Mouse (Mus musculus) adrenal gland, postnatal 14 days (tissue): ENCODE measurements around the gene Vps50. TPM values are rescaled to one million over a fixed set of nuclear protein-coding genes. Genes with fewer than 3 reads are reported as not detected.
"Not testable (repeated sequence)": the region's sequence is repeated elsewhere in the genome, so short reads cannot be mapped to it uniquely, and the experiment has no call there.

ENCODE experiments used
- DNase-seq: peaks from one replicate; pipeline ENCODE4 v3.0.0; 2021; ENCODE audit warnings: mixed read lengths
- long read RNA-seq, 2 experiments: library from polyadenylated mRNA; stranded (forward); transcript quantifications; one replicate each; pipeline ENCODE4 v2.0.0; 2021
- total RNA-seq: library from RNA; stranded (reverse); gene quantifications from 2 replicates; pipeline ENCODE4 v1.2.3, GENCODE M21; 2021

Vps50 gene
- 19.6 and 20.3 TPM in 2 replicates for total RNA-seq
- long read RNA-seq, experiment 1, transcript Vps50-201 (28 exons, 3,788 nt), result major isoform, 16 of 23 reads
- long read RNA-seq, experiment 1, partial matches to known transcripts, result 6 of 23 reads
- long read RNA-seq, experiment 1, other reads (novel, unspliced or antisense), result 1 of 23 reads
- long read RNA-seq, experiment 2, transcript Vps50-201 (28 exons, 3,788 nt), result major isoform, 15 of 21 reads
- long read RNA-seq, experiment 2, partial matches to known transcripts, result 4 of 21 reads
- long read RNA-seq, experiment 2, other reads (novel, unspliced or antisense), result 1 of 21 reads

DNA sequence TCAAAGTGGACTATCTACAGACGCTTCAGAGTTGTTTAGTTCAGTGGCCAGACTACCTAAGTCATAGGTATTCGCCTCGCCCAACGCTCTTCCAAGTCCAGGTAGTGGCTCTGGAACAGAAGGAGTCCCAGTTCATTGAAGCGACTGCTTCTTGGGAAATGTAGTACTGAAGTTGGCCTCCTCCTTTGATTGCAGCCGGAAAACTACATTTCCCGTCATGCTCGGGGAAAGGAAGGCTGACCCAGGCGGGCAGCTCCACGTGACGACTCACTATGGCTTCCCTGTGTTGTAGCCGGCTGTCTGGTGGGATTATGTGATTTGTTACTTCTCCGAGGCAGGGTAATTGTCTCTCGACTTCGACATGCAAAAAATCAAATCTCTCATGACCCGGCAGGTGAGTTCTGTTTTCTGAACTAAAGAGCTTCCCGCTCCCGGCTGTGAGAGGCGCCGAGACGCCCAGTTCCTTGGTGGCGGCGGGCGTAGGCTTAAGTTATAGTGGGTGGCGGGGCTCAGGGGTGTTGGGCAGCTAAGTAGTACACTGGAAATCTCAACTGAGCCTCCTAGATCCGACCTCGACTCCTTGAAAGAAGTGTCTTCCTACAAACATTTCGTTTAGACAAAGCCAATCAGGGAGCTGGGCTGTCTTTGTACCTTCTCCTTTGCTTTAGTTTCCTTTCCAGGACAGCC lies at the start of gene Vps50, which contains the start of gene Hepacam2:
TSS of gene Vps50 (plus strand) at position 221 of the 687 bp plus-strand sequence.
TSS of gene Hepacam2 (minus strand) at position 137 of the 687 bp plus-strand sequence.
- peak; percentile 94 for DNase-seq

DNA sequence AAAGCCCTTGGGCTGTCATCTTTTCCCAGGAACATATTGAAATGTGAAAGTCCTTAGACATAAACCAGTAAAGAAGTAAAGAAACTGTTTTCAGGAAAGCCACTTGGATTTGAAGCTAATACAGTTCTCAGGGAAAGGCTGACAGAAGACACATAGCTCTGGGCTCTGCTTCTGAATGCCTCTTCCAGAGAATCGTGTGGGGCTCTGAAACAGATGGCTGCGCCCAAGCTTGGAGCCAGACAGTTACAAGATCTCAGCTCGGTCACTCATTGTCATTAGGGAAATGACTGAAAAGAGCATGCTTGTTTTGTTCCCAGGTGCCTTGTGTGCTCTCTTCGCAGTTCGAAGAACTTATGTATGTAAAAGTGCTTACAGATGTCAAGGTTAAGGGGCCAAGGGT lies 43.8 kb upstream of the Vps50 start:
- no peak for DNase-seq

DNA sequence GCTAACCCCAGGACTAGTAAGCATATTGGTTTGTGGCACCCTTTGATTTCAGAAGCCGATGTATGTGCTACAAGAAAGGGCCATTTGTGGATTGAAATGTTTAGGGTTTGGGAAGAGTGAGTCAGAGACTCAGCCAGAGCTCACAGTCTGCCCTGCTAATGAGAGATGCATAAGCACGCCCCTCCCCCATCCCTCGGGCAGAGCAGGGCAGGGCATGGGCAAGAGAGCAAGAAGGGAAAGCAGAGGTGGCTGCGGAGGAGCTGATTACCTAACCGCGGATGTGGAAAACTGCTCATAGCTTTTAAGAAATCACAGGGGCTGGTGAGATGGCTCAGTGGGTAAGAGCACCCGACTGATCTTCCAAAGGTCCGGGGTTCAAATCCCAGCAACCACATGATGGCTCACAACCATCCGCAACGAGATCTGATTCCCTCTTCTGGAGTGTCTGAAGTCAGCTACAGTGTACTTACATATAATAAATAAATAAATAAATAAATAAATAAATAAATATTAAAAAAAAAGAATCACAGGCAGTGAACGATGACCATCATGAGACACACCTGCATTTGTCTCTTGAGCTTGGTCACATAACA lies 42.1 kb upstream of the Vps50 start:
- DNase-seq, result no peak

DNA sequence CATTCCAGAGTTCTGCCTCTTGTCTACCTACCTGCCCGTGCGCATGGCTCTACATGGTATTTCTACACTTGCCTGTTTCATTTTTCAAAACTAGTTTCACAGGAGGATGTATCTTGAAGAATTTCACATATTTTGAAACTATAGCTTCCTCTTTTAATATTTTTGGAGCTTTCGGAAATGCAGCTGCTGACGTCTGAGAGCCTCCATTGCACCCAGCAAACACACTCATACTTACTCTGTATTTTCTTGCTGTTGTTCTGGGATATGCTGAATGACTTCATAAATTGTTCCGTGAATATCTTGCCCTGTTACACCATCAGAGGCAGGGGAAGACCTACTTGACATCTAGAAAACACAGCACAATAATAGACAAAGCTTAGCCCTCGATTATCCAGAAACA lies 35.2 kb upstream of the Vps50 start:
- DNase-seq, result no peak

DNA sequence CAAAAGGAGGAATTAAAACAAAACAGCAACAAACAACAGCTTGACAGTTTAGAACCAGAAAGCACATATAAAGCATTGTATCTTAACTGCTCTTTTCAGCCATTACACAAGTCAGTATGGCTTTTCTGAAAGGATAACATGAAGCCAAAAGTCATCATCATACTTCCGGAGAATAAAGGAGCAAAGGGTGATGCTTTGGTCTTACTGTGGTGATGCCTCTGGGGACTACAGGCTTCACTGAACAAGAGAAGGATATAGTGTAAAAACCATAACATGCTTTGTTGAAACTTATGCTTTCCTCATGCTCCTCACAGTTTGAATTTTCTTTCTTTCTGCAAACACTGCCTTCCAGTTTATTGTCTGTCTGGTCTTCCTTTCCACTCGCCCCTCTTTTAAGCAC lies 34.6 kb upstream of the Vps50 start:
- no peak for DNase-seq

DNA sequence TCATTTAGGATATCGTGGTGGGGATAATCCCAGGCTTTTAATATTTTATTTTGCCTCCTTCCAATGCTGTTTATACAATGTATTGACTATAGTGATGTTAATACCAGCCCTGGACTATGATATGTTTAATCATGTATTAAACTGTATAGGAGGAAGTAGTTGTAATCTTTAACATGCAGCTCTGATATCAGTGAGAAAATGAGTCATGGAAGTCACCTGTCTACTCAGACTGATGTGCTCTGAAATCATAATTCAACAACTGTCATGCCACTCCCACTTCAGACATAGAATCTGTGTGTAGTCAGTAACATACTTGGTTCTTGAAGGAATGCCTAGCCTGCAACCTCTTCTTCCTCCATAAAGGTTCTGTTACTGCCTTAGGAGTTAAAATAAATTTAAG lies 29.6 kb upstream of the Vps50 start:
- DNase-seq, result no peak

DNA sequence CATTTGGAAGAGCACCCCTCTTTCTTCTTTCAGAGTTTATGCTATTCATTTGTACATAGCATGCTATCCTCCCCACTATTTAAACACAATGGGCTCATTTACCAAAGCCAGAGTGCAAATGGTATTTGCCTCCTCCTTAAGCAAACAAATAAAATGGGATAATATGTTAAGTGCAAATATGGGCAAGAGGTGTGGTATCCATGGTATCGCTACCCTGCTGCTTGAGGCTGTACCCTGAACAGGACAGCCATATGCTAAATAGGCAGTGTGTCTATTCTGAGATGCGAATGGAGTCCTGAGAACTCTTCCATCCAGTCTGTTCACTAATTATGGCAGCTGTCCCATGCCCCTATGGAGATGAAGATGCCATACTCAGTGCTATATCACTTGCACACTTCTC lies 27.5 kb upstream of the Vps50 start:
- DNase-seq, result no peak

DNA sequence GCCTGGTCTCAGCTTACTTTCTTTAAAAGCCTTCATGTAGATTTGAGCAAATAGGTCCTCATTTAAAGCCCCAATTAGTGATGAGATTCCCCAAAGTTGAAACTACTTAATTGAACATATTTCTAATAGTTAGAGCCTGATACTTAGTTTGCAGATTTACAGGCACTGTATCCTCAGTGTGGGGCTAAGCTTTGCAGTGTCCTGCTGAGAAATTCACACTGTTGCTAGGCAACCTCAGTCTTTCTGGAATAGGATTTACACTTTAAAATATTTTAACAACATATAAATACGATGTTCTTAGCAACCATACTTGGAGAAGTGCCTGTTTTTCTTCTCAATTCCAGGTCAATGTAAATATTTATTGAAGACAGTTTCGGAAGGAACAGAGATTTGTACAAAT lies 21.9 kb upstream of the Vps50 start:
- DNase-seq, result no peak

DNA sequence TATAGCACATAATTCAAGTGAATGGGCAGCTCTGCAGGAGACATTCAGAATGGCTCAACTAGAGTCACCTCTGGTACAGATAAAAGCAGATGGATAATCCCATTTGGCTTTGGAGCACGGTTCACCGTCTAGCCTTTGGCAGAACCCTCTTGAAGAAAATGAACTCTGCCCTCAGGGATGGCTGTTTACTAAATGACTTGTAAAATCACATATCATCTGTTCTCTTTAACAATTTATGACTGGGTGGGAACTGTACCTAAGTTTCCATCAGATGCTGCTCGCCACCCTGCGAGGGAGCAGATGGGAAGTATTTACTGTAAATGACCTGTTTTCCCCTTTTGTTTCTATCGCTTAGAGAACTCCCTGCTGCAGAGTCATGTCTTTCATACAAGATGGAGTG lies 18.3 kb upstream of the Vps50 start:
- DNase-seq, result no peak

DNA sequence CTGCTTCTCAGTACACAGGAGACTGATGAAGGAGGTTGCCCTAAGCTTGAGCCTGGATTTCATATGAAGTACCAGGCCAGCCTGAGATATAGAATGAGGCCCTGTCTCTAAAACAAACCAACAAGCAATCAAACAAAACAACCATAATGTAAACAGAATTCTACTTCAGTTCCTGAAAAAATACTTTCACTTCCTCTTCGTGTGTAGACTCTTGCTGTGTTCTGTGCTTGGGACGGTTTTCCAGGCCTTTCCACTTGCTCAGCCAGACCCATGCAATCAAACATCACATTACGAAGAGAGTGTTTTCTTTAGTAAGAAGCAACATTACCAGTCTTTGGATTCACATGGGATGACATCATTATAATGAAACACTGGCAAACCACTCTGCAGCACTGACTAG lies 16.5 kb upstream of the Vps50 start:
- no peak for DNase-seq

DNA sequence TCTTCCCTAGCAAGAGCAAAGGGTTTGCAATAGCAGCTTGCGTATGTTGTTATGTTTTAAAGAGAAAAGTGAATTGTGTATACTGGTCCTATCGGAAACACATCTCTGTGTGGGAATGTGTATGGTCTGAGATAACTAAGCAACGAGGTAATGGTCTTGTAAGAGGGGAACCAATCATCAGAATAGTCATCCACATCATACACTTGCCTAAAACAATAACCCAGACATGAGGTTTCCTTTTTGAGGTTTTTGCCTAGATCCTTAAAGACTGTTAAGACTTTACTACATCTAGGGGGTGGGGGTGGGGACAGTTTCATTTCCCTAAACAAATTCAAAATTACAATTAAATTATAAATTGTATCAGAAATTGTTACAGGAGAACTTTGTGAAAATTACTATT lies 13.0 kb upstream of the Vps50 start:
- no peak for DNase-seq

DNA sequence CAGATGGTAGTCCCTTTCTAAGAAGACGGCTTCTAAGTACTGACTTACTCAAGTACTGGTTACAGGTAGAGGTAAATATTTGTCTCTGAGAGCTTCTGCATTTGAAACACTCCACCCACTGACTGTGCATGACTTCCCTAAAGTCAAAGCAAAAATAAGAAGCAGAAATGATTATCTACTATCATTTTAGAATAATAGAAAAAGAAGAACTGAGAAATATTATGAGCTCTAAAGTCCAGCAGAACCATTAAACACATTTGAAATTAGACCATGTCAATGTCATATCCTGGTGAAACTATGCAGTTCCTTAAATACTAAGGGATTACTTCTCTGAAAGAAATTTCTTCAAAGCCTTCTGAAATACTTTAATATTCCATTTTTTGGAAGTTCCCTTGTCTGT lies 10.8 kb upstream of the Vps50 start:
- no peak for DNase-seq

DNA sequence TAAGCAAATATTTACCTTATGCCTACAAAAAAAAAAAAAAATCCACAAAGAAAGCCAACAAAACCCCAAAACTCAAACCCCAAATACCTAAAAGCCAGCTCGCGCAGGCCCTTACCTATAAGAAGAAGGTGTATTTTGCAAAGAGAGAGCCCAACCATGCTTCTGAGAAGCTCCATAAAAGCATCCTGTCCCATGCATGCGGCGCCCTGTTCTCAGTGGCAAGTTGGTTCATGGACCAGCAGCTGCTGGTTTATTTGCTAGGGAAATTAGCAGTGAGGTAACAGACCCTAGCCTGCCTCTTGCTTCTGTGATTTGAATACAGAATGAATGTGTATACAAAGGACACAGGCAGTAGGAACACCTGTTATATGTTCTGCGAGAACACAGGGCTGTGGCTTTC lies 3.9 kb upstream of the Vps50 start:
- no peak for DNase-seq

DNA sequence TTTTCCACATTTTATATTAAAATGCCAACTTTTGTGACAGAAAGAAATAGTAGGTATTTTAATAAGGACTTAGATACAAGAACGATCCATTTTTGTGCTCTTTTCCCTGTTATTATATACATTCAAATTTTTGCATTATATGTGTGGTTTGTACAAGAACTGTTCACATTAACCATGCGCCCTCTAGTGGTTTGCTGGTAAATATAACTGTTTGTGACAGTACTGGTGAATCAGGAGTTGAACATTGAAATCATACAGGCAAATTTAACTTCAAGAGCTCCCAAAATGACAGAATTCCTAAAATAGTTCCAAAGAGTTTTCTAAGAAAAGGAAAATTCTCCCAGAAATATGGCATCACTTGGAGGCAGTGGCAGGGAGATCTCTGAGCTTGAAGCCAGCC lies 2.0 kb upstream of the Vps50 start:
- DNase-seq, result peak; percentile 34

DNA sequence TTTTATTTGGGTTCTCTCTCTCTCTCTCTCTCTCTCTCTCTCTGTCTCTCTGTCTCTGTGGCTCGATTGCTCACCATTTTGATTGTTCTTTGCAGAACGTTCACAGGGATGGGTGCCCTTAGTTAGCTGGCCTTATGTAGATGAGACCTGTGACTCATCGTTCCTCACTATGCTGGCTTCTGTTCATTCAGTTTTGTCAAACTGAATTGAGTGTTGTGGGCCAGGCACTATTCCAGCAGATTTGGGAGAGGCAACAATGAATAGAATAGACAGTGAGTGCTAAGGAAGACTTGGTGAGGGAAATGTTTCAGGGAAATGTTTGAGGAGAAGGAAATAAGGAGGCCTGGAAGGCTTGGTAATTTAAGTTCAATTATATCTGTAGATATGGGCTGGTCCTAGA lies 2.1 kb downstream of the Vps50 start:
- no peak for DNase-seq

DNA sequence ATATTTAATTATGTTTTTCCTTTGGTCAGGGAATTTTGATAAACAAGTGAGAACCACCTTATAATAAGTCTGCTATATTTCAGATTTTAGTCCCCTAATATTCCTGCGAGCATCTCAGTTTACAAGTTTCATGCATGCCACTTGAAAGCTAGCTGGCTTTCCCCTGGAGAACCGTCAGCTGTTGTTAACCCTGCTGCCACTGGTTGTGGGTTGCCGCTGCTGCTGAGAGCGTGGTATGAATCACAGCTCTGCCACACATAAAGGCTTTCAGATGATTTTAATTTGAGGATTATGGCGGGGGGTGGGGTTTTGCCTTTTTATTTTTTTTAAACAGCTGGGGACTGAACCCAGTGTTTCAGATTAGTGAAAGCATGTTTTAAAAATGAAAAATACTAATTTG lies 7.1 kb downstream of the Vps50 start:
- no peak for DNase-seq

DNA sequence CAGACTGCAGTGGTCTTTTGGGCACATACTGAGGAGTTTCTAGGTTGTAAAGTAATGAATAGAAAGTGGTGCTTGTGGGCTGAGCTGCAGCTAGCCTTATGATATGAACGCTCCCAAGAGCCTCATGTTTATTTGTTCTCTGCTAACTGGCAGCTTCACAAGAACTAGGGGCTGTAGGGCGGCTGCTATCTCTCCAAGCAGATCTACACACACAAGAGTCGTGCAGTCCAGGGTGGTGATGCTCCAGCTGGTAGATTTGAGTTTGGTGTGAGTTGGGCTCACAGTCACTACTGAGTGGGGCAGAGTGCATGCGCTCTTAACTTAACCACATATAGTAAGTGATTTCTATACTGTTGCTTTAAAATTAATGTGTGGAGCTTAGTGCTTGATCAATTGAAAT lies 8.9 kb downstream of the Vps50 start:
- no peak for DNase-seq

DNA sequence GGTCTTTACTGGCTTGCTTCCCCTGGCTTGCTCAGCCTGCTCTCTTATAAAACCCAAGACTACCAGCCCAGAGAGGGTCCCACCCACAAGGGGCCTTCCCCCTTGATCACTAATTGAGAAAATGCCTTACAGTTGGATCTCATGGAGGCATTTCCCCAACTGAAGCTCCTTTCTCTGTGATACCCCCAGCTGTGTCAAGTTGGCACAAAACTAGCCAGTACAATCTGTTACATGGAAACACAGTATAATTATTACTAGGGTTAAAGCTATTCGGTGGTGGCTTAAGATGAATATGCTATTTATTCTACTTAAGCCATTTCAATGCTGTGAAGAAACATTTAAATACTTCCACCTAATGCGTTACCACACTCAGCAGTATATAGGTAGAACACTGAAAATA lies 10.0 kb downstream of the Vps50 start:
- DNase-seq, result not testable (repeated sequence)

DNA sequence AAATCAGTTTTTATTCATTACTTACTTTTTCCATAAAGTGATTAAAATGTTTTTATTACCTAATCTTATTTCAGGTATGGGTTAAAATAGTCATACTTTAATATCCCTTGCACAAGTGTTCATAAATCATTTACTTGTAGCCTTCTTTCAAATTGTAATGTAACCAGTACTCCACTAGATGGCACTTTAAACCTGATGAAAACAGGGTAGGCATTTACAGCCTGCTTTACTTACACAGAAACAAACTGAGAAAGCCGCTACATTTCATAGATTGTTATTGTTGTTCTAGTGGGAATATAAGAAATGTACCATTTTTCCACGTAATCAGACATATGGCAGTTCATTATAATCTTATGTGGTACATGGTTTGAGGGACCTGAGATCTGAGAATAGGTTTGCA lies 11.6 kb downstream of the Vps50 start:
- DNase-seq, result no peak

DNA sequence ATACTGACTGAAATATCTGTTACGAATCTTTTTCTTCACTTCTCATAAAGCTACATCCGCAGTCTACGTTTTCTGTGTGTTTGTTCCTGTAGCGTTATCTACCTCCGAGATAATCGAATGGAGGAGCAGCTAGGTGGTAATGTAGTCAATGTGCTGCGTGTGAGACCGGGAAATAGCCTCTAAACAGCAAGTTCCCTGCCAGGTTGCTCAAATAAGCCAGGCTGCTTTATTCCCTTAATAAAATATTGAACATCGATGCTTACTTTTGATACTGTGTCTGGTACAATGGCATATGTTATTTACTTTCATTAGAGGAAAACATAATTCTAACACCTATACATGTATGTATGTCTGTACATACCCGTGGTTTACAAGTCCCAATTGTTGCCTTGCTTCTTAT lies 12.9 kb downstream of the Vps50 start:
- DNase-seq, result no peak

DNA sequence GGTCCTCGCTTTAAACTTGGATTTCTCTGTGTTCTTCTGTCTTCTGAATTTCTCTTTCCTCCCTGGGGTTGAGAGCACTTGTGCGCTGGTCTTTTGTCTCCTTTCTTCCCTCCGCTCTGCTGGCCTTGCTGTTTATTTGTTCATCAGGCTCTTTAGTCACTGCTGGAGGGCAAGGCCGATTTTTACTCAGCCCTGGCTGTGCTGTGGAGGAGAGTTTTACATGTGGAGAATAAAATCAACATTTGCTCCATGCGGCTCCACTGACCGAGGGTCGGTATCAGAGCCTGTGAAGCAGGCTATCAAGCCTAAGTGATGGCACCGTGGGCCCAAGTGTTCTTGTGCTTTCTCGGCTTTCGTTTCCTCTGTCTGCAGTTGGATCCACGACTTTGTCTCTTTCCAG lies 13.4 kb downstream of the Vps50 start:
- peak; percentile 26 for DNase-seq

DNA sequence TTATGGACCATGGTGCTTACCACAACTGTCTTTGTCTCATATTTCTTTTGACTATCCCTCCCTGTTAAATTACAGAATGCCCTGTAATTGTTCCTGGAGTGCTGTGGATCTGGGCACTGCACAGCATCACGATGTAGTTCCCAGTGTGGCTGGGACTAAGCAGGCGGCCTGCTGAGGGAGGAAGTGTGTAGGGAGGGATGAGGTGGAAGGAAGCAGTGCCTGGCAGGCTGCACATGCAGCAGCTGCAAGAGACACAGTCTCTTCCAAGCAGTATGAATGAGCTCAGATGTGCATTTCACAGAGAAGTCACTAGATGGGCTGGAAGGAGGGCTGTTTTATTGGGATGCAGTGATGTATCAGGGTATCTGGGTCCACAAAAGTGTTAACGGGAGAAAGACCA lies 14.4 kb downstream of the Vps50 start:
- DNase-seq, result no peak

DNA sequence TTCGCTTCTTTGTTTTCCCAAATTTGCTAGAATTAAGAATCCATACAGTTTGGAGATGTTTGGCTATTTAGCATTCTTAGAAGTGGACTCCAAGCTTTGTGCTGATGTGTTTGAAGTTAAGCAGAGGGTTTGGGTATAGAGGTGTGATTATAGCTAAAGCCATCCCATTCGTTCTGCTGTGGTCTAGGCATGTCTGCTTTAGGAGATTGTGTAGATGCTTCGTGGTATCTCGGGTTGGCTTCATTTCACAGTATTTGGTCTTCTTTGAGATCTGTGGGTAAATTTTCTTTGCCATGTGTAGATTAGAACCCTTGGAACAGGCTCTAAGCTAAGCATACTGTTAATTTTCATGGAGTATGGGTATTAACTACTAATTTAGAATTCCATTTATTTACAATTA lies 30.0 kb downstream of the Vps50 start:
- no peak for DNase-seq

DNA sequence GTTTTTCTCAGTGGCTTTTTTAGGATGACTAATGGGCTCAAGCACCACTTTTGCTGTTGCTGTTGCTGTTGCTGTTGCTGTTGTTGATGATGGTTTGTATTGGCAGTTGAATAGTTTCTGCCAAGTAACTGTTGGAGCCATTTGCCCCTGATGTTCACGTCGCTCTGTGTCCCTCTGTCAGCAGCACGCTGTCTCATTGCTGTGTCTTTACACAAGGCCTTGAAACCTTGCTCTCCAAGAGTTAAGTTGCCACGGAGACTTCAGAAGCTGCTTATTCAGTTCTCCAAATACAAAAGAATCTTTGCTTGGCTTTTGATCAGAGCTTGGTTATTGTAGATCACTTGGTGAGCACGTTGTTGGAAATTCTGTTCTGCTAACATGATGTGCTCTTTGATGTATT lies 33.3 kb downstream of the Vps50 start:
- no peak for DNase-seq
